Mouse (Mus musculus) hindbrain, embryonic 11.5 days (tissue): ENCODE data around the gene Dcun1d2. TPM values are rescaled to one million over a fixed set of nuclear protein-coding genes. Genes with fewer than 3 reads are reported as not detected.

ENCODE experiments used
- ATAC-seq: fragments of 200-750 bp; cut with Nextera tagmentation; 2 replicates; pipeline ENCODE4 v1.8.0; 2017; ENCODE audit warnings: mild to moderate bottlenecking, moderate TSS enrichment, moderate library complexity; ENCODE audit not compliant: low FRiP score
- DNase-seq: peaks from one replicate; pipeline ENCODE4 v3.0.0-alpha.2; 2015; ENCODE audit warnings: low spot score
- H3K27ac ChIP-seq: fragments of 300-500 bp; sonication (generic); 2 replicates; pipeline ENCODE4 v1.5.1; 2014; ENCODE audit warnings: mild to moderate bottlenecking, low read depth, low read length
- H3K27me3 ChIP-seq: fragments of 300-500 bp; sonication (generic); 2 replicates; pipeline ENCODE4 v1.6.1; 2014; ENCODE audit warnings: mild to moderate bottlenecking, low read length, moderate library complexity, mixed read lengths; ENCODE audit not compliant: control insufficient read depth, insufficient read depth
- H3K36me3 ChIP-seq: fragments of 300-500 bp; sonication (generic); 2 replicates; pipeline ENCODE4 v1.6.1; 2014; ENCODE audit warnings: mild to moderate bottlenecking, low read length, moderate library complexity, mixed read lengths; ENCODE audit not compliant: control insufficient read depth, insufficient read depth
- H3K4me1 ChIP-seq: fragments of 300-500 bp; sonication (generic); replicated peaks from 2 replicates; pipeline ENCODE4 v1.6.1; 2014; ENCODE audit warnings: low read length, mixed read lengths; ENCODE audit not compliant: control insufficient read depth, insufficient read depth
- H3K4me2 ChIP-seq: fragments of 300-500 bp; sonication (generic); replicated peaks from 2 replicates; pipeline ENCODE4 v1.6.1; 2014; ENCODE audit warnings: mild to moderate bottlenecking, low read depth, low read length
- H3K4me3 ChIP-seq: fragments of 300-500 bp; sonication (generic); 2 replicates; pipeline ENCODE4 v1.5.1; 2014; ENCODE audit warnings: low read depth, low read length
- H3K9ac ChIP-seq: fragments of 300-500 bp; sonication (generic); 2 replicates; pipeline ENCODE4 v1.6.1; 2014; ENCODE audit warnings: low read depth, low read length
- H3K9me3 ChIP-seq: fragments of 300-500 bp; sonication (generic); 2 replicates; pipeline ENCODE4 v1.6.1; 2016; ENCODE audit warnings: low read length; ENCODE audit not compliant: control insufficient read depth
- WGBS: fragments of 180-500 bp; shearing (Covaris S2); extraction: QIAGEN DNeasy Blood & Tissue Kit; methylation state at CpG from one replicate; pipeline ENCODE4 v1.1.7; 2014; 5-methylcytosine and 5-hydroxymethylcytosine counted together
- polyA plus RNA-seq: library from polyadenylated mRNA; unstranded; fragments of >200 nt; fragmentation: Nextera tagmentation; extraction: Ambion mirVana; gene quantifications from 2 replicates; pipeline ENCODE4 v1.2.1, GENCODE M21; 2014

Dcun1d2 gene
- polyA plus RNA-seq, 1 experiment from 2014 or later: 30.2 TPM

- no peaks in the 10 kb centered on the region for H3K36me3 ChIP-seq
These were observed 81.6 kb downstream of the Dcun1d2 start for GRCm38 (mm10) chr8:13206290-13206689.

More at GRCm38 (mm10) chr8:13206290-13206689, 81.6 kb downstream of the Dcun1d2 start:
- WGBS: 50% methylated on average over 5 of the region's 5 CpGs
- Histone ChIP-seq H3K4me3 (no peak overlapping the region), H3K27me3 (peaks cover 17% of the 10 kb centered on the region), H3K9me3 (no peaks in the 10 kb centered on the region), H3K9ac (no peak overlapping the region), H3K4me1 (no peaks in the 10 kb centered on the region), H3K4me2 (no peak overlapping the region), H3K27ac (no peak overlapping the region)
- ATAC-seq (no peak), DNase-seq (no peak)

Other genes with a start within 250 kb of the Dcun1d2 start
- 0.22 and 0.40 TPM in 2 replicates for gene Proz, start 227.2 kb downstream of the Dcun1d2 start, polyA plus RNA-seq
- gene Pcid2, start 182.7 kb downstream of the Dcun1d2 start, polyA plus RNA-seq: 54.1 and 56.3 TPM in 2 replicates
- 83.5 and 93.0 TPM in 2 replicates for gene Cul4a, start 182.5 kb downstream of the Dcun1d2 start, polyA plus RNA-seq
- gene Lamp1, start 129.0 kb downstream of the Dcun1d2 start, polyA plus RNA-seq: 261 and 286 TPM in 2 replicates
- gene Grtp1, start 87.5 kb downstream of the Dcun1d2 start, polyA plus RNA-seq: 12.9 and 13.0 TPM in 2 replicates
- 0.26 and 0.32 TPM in 2 replicates for gene Adprhl1, start 34.0 kb downstream of the Dcun1d2 start, polyA plus RNA-seq
- gene Tmco3, start 59 bp upstream of the Dcun1d2 start, polyA plus RNA-seq: 36.0 and 37.1 TPM in 2 replicates
- 175 and 188 TPM in 2 replicates for gene Tfdp1, start 50.6 kb upstream of the Dcun1d2 start, polyA plus RNA-seq
- gene Atp4b, start 108.7 kb upstream of the Dcun1d2 start, polyA plus RNA-seq: 0.11 TPM in 1 of 2 replicates, not detected in the other
- gene Grk1, start 117.0 kb upstream of the Dcun1d2 start, polyA plus RNA-seq: 0.03 TPM in 1 of 2 replicates, not detected in the other
- gene Tmem255b, start 147.1 kb upstream of the Dcun1d2 start, polyA plus RNA-seq: not detected in 2 replicates
- gene Gas6, start 206.4 kb upstream of the Dcun1d2 start, polyA plus RNA-seq: 5.9 and 9.8 TPM in 2 replicates